Mouse (Mus musculus) WW6 (cell line): ENCODE measurements around the gene Cnnm4.
"Not testable (repeated sequence)": the region's sequence is repeated elsewhere in the genome, so short reads cannot be mapped to it uniquely, and the experiment has no call there.

Experiments
- DNase-seq: peaks from one replicate; pipeline ENCODE4 v3.0.0-alpha.2; 2013; ENCODE audit warnings: low read depth, low spot score

The Cnnm4 gene

DNA sequence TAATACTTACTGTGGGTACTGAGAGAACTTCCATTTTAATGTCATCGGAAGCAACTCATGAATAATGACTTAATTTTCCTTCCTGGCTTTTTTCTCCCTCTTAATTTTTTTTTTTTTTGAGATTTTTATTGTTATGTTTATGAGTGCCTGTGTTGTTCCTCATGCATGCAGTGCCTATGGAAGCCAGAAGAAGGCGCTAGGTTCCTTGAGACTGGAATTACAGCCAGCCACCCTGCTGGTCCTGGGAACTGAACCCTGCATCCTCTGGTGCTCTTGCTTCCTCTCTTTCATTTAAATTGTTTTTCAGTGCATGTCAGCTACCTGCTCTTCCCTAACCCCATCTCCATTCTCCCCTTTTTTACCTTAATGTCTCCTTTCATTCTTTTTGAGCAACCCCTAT is 42.3 kb downstream of the Cnnm4 start:
- DNase-seq, result no peak

GRCm38 (mm10) chr1:36518259-36518658 is 46.8 kb downstream of the Cnnm4 start:
- no peak for DNase-seq

DNA sequence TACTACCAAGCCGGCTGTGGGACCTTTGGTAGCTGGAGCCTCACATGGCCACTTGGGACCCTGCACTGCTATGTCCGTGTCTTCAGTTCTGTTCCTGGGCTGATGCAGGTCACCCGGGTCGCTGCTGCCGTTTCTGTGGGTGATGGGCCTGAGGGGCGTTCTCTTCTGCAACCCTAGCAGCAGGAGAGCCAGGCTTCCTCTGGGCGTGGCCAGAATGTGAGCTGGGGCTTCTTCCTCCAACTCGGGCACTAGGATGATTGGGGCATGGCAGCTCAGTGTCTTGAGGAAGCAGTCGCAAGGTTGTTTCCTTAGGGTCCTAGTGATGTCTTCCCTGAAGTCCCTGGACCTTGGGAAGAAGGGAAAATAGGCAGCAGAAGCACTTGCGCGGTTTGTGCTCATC is 48.2 kb downstream of the Cnnm4 start:
- DNase-seq, result no peak

- no peak for DNase-seq
Measured at GRCm38 (mm10) chr1:36522210-36522609, 50.8 kb downstream of the Cnnm4 start.

GRCm38 (mm10) chr1:36523332-36524013 is 52.1 kb downstream of the Cnnm4 start:
- DNase-seq, result no peak

GRCm38 (mm10) chr1:36524058-36524457 is 52.6 kb downstream of the Cnnm4 start:
- no peak for DNase-seq

- DNase-seq, result no peak
Measured at GRCm38 (mm10) chr1:36525774-36526173, 54.4 kb downstream of the Cnnm4 start.

GRCm38 (mm10) chr1:36526903-36527302 is 55.5 kb downstream of the Cnnm4 start:
- no peak for DNase-seq

- DNase-seq, result no peak
Measured at GRCm38 (mm10) chr1:36528351-36528750, 56.9 kb downstream of the Cnnm4 start.

- no peak for DNase-seq
Measured at GRCm38 (mm10) chr1:36529274-36529673, 57.9 kb downstream of the Cnnm4 start.

- no peak for DNase-seq
Measured at GRCm38 (mm10) chr1:36529875-36530274, 58.5 kb downstream of the Cnnm4 start.

GRCm38 (mm10) chr1:36530485-36530884 is 59.1 kb downstream of the Cnnm4 start:
- DNase-seq, result no peak

GRCm38 (mm10) chr1:36530962-36531361 is 59.5 kb downstream of the Cnnm4 start:
- no peak for DNase-seq

GRCm38 (mm10) chr1:36531461-36531860 is 60.0 kb downstream of the Cnnm4 start:
- DNase-seq, result no peak

GRCm38 (mm10) chr1:36533546-36533945 is 62.1 kb downstream of the Cnnm4 start:
- DNase-seq, result no peak

GRCm38 (mm10) chr1:36534595-36535058 is 63.2 kb downstream of the Cnnm4 start:
- DNase-seq, result no peak

GRCm38 (mm10) chr1:36535477-36536396 is 64.3 kb downstream of the Cnnm4 start:
- DNase-seq, result no peak

DNA sequence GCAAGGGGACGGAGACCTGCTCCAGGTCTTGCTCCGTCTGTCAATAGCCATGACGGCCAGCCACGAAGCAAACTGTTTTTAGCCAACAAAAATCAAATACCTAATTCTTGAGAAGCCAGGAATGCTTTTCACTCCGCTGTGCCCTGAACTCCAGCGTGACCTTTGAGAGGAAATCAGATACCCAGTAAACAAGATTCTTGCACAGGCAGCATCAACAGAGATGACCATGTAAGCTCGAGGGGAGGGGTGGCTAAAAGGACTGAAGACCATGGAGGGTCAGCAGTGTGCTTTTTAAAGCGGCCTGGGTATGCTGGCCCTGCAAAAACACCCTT is 64.9 kb downstream of the Cnnm4 start:
- DNase-seq, result no peak

- not testable (repeated sequence) for DNase-seq
Measured at GRCm38 (mm10) chr1:36536783-36537182, 65.4 kb downstream of the Cnnm4 start, which contains the start of gene Ankrd23. Gene Ankrd23, minus strand, starts transcription at chr1:36536883.

DNA sequence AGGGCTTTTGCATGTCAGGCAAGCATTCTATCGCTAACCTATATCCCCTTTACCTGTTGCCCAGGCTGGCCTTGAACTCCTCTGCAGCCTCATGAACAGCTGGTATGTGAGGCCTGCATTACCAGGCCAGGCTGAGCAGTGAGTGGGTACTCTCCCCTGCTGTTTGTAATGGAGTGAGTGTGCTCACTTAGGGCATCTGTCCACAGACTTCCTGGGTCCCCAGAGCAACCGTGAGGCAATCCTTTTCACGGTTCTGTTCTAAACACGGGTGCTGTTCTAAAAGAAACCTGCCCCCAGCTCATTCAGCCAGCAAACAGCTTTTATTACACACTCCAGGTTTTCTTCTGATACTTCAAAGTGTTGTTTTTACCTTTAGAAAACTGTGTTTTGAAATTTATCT is 67.3 kb downstream of the Cnnm4 start:
- DNase-seq, result no peak

- DNase-seq, result no peak
Measured at GRCm38 (mm10) chr1:36539186-36539585, 67.8 kb downstream of the Cnnm4 start, which contains the start of gene Gm42417. Gene Gm42417, minus strand, starts transcription at chr1:36539429.

GRCm38 (mm10) chr1:36540132-36540531 is 68.7 kb downstream of the Cnnm4 start:
- DNase-seq, result no peak

DNA sequence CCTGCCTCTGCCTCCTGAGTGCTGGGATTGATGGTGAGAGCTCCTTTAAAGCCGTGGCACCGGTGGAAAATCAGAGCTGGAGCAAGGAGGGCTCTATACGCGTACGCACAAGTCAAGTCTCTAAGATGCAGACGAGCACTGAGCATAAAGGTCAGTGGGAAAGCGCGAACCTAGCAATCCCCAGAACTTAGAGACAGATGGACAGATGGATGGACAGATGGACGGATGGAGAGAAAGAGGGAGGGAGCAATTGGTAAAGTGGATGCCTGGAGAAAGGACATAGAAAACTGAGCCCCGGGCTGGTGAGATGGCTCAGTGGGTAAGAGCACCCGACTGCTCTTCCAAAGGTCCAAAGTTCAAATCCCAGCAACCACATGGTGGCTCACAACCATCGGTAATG is 69.4 kb downstream of the Cnnm4 start:
- DNase-seq, result no peak
